Mouse (Mus musculus) gastrocnemius, postnatal 10 days (tissue): ENCODE measurements around the gene Csk. TPM values are rescaled to one million over a fixed set of nuclear protein-coding genes. Genes with fewer than 3 reads are reported as not detected.

Source experiments
- DNase-seq: peaks from one replicate; pipeline ENCODE4 v3.0.0; 2021; ENCODE audit warnings: mixed read lengths
- total RNA-seq, 2 experiments: library from RNA; stranded (reverse); gene quantifications; 2 replicates each; pipeline ENCODE4 v1.2.3; 2021

The Csk gene
- total RNA-seq, 2 experiments from 2014 or later, result 19.3 to 31.7 TPM

DNA sequence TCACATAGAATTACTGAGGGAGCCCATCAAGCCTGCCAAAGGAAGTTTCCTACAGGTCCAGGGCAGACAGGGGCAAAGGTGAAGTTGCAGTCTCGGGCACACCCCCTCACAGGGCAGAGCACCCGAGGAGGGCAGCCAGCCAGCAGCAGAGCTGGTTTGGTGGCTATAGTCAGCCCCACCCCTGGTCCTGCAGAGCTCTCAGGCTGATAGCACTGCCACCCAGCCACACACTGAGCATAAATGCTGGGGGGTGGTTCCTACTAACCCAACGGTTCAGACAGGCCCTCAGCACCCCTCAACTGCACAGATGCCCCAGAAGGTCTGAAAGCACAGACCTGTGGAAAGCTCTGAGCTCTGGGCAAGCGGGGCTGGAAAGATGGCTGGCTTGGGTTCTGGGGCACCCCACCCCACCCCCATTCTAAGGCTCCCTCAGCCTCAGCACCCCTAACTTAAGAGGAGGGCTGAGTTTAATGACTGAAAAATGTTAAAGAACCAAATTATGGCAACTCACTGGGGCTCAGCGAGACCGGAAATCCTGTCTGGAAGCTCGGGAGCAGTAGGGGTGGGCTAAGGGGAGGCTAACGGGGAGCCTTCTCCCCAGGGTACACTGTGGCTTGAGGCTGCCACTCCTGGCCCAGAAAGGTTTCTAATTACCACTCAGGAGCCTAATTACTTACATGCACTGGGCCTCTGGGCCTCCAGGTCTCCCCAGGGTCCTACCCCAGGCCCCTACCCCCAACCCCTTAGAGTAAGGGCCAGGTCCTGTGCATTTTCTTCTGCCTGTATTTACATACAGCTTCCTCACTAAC is 14.6 kb downstream of the Csk start:
- no peak for DNase-seq

- peak; percentile 74 for DNase-seq
Measured at GRCm38 (mm10) chr9:57637741-57638322, 15.6 kb downstream of the Csk start.

GRCm38 (mm10) chr9:57637272-57637671 is 16.2 kb downstream of the Csk start:
- no peak for DNase-seq

DNA sequence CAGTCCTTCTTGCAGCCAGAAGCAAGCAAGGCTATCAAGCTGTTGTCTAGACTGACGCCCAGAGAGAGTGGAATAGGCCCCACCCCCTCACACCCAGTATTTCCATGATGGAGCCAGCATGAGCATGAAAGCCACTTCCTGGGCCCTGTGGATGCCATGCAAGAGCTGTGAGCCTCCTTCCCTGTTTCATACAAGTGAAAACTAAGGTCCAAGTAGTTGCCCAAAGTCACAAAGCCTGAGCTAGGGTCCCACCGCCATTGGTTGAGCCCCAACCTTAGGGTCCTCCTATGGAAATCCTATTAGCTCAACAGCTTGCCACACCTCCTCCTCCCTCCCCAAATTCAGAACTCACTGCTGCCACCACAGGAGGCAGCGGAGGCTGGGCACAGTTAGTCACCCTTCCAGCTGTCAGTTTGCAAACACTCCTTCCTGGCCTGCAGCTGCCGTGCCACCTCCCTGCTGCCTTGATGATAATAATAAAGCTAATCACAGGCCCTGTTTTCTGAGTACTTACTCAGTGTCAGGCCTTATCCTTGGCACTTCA is 19.9 kb downstream of the Csk start:
- no peak for DNase-seq

- peak; percentile 89 for DNase-seq
Measured at GRCm38 (mm10) chr9:57629118-57629874, 24.1 kb downstream of the Csk start.

DNA sequence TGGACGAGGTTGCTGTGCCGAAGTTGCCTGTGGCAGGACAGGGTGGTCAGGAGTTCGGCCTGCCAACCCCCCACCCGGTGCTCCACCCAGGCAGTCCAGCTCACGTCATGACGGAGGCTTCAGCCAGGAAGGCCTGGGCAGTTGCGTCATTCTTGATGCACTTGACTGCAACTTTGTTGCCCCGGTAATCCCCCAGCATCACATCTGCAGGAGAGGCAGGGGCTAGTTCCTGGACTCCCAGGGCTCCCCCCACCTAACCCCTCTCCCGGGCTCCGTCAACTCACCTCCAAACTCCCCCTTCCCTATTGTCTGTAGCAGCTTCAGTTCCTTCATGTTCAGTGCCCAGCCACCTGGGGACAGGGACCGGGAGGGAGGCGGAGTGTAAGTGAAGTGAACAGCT is 24.7 kb downstream of the Csk start:
- DNase-seq, result no peak

GRCm38 (mm10) chr9:57627892-57628291 is 25.5 kb downstream of the Csk start:
- no peak for DNase-seq

DNA sequence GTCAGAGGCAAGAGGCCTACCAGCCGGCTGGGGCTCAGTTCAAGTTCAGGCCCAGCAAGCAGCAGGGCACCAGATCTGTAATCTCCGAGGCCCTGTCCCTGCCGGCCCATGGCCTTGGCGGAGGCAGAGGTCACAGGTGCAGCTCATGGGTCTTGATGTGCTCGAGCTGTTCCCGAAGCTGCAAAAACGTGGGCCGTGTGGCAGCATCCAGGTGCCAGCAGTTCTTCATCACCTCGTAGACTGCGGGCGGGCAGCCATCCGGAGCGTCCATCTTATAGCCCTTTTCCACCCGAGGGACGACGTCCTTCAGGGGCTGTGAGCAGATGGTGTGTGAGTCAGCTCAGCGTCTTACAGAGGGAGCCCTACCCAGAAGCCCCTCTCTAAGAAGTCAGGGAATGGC is 26.2 kb downstream of the Csk start:
- no peak for DNase-seq

- DNase-seq, result no peak
Measured at GRCm38 (mm10) chr9:57625674-57626500, 27.5 kb downstream of the Csk start.

- DNase-seq, result no peak
Measured at GRCm38 (mm10) chr9:57624295-57624694, 29.1 kb downstream of the Csk start.

DNA sequence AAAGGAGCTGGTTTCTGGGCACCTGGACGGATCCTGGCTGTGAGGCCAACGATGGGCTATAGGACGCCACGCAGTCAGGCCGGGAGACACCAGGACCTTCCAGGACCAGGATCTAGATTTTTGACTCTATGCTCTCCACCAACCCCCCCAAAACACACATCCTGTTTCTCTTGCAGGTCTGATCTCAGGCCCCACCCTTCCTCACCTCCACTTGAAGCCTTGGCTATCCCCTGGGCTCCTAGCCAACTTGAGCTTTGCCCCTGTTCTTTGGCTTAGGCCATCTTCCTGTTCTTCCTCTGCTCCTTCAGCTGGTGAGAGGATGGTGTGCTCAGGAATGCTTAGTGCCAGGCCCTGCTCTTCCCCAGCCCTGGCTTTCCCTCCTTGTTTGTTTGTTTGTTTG is 32.8 kb downstream of the Csk start, which contains the start of gene Lman1l:
Gene Lman1l, minus strand, starts transcription at position 101 of the 400 bp plus-strand sequence.
- no peak for DNase-seq

GRCm38 (mm10) chr9:57618854-57619253 is 34.6 kb downstream of the Csk start:
- DNase-seq, result no peak

DNA sequence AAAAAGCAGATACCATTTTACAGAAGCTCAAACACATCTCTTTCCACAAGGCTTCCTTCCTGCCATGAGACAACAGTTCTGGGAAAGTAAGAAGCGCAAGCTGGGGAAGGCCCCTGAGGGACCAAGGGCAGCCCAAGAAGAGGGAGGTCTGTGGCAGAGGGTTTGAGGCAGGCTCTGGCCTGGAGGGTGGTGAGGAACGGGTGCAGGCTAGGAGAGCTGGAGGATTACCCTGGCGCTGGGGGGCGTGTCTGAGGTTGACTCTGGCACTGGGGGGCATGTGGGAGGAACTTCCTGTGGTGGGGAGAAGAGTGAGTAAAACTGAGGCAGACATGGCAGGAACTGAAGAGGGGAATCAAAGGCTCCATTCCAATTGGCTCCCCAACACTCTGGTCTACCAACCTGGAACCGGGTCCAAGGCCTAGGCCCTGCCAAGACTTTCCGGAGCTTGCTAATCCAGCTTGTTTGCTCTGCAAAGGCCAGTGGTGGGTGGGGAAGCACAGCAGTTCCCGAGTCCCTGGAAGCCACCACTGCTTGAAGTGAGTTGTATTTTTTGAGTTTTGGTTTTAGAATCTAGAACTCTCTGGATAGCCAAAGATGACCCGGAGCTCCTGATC is 35.8 kb downstream of the Csk start:
- DNase-seq, result no peak

- no peak for DNase-seq
Measured at GRCm38 (mm10) chr9:57614786-57615185, 38.6 kb downstream of the Csk start.

- no peak for DNase-seq
Measured at GRCm38 (mm10) chr9:57613975-57614374, 39.5 kb downstream of the Csk start.

- DNase-seq, result no peak
Measured at GRCm38 (mm10) chr9:57612587-57612986, 40.8 kb downstream of the Csk start.

DNA sequence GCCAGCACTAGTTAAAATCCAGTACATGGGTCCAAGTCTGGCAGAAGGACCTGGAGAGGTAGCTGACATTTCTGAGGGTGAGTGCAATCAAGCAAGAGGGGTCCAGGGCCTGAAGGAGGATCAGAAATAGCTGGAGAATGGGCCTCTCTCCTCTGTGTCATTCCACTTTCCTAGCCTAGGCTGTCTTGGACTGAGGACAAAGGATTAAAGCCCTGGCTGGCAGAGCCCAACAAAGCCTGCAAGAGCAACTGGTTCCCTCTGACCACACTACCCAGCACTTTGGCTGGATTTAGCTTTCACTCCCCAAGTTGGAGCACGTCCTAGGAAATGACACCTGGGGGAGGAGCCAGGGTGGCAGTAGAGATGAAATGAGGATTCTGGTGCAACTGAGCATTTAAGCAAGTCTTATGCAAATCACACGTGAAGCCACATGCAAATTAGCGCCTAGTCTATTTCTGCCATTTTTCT is 43.0 kb downstream of the Csk start:
- no peak for DNase-seq

DNA sequence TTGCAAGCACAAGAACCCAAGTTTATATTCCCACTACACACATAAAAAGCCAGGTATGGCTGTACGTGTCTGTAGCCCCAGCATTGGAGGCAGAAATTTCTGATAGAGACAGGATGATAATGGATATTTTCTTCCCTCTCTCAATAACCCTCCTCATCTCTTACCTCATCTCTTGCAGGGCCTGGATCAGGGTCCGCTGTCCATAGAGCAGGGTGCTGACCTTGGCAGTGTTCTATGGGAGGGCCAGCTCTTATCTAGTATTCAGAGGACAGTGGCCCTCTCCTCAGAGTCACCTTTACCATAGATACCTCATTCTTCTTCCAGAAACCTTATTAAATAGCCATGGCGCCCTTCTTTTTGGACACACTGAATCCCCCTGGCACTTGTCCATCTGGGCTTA is 43.6 kb downstream of the Csk start:
- no peak for DNase-seq

GRCm38 (mm10) chr9:57606139-57606851 is 47.1 kb downstream of the Csk start, which contains the start of gene Cplx3:
TSS of gene Cplx3 (minus strand) at chr9:57606281.
- DNase-seq, result peak; percentile 73

GRCm38 (mm10) chr9:57605503-57605902 is 47.9 kb downstream of the Csk start:
- DNase-seq, result no peak

GRCm38 (mm10) chr9:57604875-57605274 is 48.6 kb downstream of the Csk start:
- no peak for DNase-seq
